Mouse (Mus musculus) heart, embryonic 11.5 days (tissue): ENCODE results near the gene Tead2. TPM values are rescaled to one million over a fixed set of nuclear protein-coding genes. Genes with fewer than 3 reads are reported as not detected.

Source experiments
- ATAC-seq: fragments of 200-750 bp; cut with Nextera tagmentation; replicated peaks from 2 replicates; pipeline ENCODE4 v1.8.0; 2017; ENCODE audit warnings: moderate library complexity; ENCODE audit not compliant: insufficient number of reproducible peaks, low FRiP score, low TSS enrichment
- H3K27ac ChIP-seq: fragments of 300-500 bp; sonication (generic); 2 replicates; pipeline ENCODE4 v1.5.1; 2014; ENCODE audit warnings: mild to moderate bottlenecking, low read depth, low read length
- H3K27me3 ChIP-seq: fragments of 300-500 bp; sonication (generic); 2 replicates; pipeline ENCODE4 v1.6.1; 2014; ENCODE audit warnings: mild to moderate bottlenecking, low read length, mixed read lengths; ENCODE audit not compliant: control insufficient read depth, insufficient read depth
- H3K36me3 ChIP-seq: fragments of 300-500 bp; sonication (generic); 2 replicates; pipeline ENCODE4 v1.6.1; 2014; ENCODE audit warnings: mild to moderate bottlenecking, low read length, moderate library complexity, mixed read lengths; ENCODE audit not compliant: control insufficient read depth, insufficient read depth
- H3K4me1 ChIP-seq: fragments of 300-500 bp; sonication (generic); 2 replicates; pipeline ENCODE4 v1.6.1; 2014; ENCODE audit warnings: low read length; ENCODE audit not compliant: control insufficient read depth, insufficient read depth
- H3K4me2 ChIP-seq: fragments of 300-500 bp; sonication (generic); 2 replicates; pipeline ENCODE4 v1.6.1; 2014; ENCODE audit warnings: mild to moderate bottlenecking, moderate library complexity
- H3K4me3 ChIP-seq: fragments of 300-500 bp; sonication (generic); 2 replicates; pipeline ENCODE4 v1.5.1; 2014; ENCODE audit warnings: low read depth, low read length
- H3K9ac ChIP-seq: fragments of 300-500 bp; sonication (generic); 2 replicates; pipeline ENCODE4 v1.6.1; 2014; ENCODE audit warnings: mild to moderate bottlenecking, low read depth, low read length, moderate library complexity
- H3K9me3 ChIP-seq: fragments of 300-500 bp; sonication (generic); replicated peaks from 2 replicates; pipeline ENCODE4 v1.6.1; 2016; ENCODE audit warnings: low read length; ENCODE audit not compliant: control insufficient read depth
- WGBS: fragments of 180-500 bp; shearing (Covaris S2); extraction: QIAGEN DNeasy Blood & Tissue Kit; methylation state at CpG from one replicate; pipeline ENCODE4 v1.1.7; 2014; ENCODE audit not compliant: insufficient replicate concordance; 5-methylcytosine and 5-hydroxymethylcytosine counted together
- polyA plus RNA-seq: library from polyadenylated mRNA; unstranded; fragments of >200 nt; fragmentation: Nextera tagmentation; extraction: Ambion mirVana; gene quantifications from 2 replicates; pipeline ENCODE4 v1.2.1, GENCODE M21; 2014

Gene Tead2
- polyA plus RNA-seq, 1 experiment from 2014 or later, result 129 TPM

DNA sequence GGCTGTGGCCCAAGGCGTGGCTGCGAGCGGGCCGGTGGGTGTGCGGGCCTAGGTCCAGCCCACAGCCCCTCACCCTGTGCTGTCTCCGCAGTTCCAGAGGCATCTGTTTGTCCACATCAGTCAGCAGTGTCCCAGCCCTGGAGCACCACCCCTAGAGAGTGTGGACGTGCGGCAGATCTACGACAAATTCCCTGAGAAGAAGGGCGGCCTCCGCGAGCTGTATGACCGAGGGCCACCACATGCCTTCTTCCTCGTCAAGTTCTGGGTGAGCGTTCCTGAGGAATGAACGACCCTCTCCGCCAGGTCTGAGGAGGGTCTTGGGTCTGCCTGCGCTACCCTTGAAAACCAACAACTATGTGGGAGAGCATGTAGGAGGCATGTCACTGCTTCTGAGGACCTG is 13.0 kb downstream of the Tead2 start:
- 85% methylated on average over 18 of the region's 18 CpGs for WGBS
- Histone ChIP-seq H3K27ac (no peak overlapping the region), H3K4me1 (peaks cover 13% of the 10 kb centered on the region), H3K4me2 (no peak overlapping the region), H3K4me3 (no peak overlapping the region), H3K36me3 (peaks cover 66% of the 10 kb centered on the region), H3K9ac (no peak overlapping the region), H3K27me3 (no peaks in the 10 kb centered on the region), H3K9me3 (no peaks in the 10 kb centered on the region)
- ATAC-seq, result no peak

DNA sequence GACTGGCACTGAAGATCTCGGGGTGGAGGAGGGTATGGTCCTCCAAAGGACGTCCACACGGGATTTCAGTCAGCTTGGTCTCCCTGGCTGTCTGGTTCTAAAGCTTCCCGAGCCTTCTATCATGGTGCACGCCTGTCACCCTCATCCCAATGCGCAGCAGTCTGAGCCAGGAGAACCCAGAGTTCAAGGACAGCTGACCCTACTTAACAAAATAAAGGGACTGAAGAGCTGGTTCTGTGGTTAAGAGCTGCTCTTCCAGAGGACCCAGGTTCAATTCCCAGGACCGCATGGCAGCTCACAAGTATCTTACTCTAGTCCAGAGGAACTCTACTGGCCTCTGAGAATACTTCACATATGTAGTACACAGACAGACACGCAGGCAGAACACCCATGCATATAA is 13.5 kb downstream of the Tead2 start:
- Histone ChIP-seq H3K27me3 (no peaks in the 10 kb centered on the region), H3K36me3 (peaks cover 63% of the 10 kb centered on the region)
- WGBS, result 88% methylated on average over 8 of the region's 8 CpGs

DNA sequence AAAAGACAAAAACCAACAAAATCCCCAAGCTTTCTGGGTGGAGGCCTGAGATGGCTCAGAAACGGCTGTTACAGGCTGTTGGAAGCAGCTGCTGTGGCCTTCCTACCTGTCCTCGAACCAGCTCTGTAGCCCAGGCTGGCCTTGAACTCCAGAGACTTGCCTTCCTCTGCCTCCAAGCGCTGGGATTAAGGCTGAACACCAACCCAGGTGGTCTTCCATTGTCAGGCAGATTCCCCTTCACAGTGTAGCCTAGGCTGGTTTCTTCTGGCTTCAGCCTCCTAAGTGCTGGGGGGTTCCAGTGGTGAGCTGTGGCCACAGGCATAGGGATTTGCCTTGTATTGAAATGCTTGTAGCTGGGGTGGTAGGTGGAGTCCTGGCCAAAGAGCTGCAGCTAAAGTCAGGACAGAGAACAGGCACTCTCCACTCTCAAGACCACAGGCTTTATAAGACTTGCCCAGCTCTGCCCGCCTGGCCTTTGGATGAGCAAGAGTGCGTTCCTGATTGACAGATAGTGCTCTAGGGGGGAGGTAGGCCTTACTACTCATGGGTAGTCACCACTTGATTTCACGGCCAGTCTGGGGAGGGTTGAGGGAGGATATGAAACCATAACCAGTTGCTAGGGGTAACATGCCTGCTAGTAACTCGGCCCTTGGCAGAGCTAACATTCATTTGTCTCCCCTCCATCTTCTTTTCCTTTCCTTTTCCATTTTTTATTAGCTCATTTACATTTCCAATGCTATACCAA is 14.1 kb downstream of the Tead2 start:
- H3K9me3 ChIP-seq, result no peaks in the 10 kb centered on the region
- 83% methylated on average over 7 of the region's 7 CpGs for WGBS
- H3K4me1 ChIP-seq, result peaks cover 23% of the 10 kb centered on the region
- peaks cover 61% of the 10 kb centered on the region for H3K36me3 ChIP-seq
- H3K9ac ChIP-seq, result no peak overlapping the region
- H3K27ac ChIP-seq, result no peak overlapping the region
- no peaks in the 10 kb centered on the region for H3K27me3 ChIP-seq
- H3K4me3 ChIP-seq, result no peak overlapping the region
- ATAC-seq, result no peak
- H3K4me2 ChIP-seq, result no peak overlapping the region

More for the DNA sequence above, 13.5 kb downstream of the Tead2 start:
- no peak overlapping the region for H3K4me3 ChIP-seq
- H3K9ac ChIP-seq, result no peak overlapping the region
- ATAC-seq, result no peak
- no peak overlapping the region for H3K4me2 ChIP-seq
- H3K27ac ChIP-seq, result no peak overlapping the region
- H3K9me3 ChIP-seq, result no peaks in the 10 kb centered on the region
- H3K4me1 ChIP-seq, result peaks cover 18% of the 10 kb centered on the region

DNA sequence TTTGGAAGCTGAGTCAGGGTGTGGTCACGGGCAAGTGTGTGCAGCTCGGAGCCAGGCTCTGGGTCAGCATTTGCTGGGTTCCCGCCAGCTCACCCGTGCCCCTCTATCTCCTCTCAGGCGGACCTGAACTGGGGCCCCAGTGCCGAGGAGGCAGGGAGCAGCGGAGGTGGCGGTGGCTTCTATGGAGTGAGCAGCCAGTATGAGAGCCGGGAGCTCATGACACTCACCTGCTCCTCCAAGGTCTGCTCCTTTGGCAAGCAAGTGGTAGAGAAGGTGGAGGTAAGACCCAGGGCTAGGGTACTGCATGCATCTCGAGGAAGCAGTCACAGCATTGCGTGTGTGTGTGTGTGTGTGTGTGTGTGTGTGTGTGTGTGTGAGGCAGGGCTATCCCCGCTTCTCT is 15.6 kb downstream of the Tead2 start:
- Histone ChIP-seq H3K27me3 (no peaks in the 10 kb centered on the region), H3K9me3 (no peaks in the 10 kb centered on the region), H3K9ac (no peak overlapping the region), H3K4me2 (no peak overlapping the region), H3K4me3 (no peak overlapping the region), H3K36me3 (peaks cover 49% of the 10 kb centered on the region), H3K27ac (no peak overlapping the region), H3K4me1 (peaks cover 34% of the 10 kb centered on the region)
- ATAC-seq, result no peak
- 86% methylated on average over 12 of the region's 12 CpGs for WGBS

DNA sequence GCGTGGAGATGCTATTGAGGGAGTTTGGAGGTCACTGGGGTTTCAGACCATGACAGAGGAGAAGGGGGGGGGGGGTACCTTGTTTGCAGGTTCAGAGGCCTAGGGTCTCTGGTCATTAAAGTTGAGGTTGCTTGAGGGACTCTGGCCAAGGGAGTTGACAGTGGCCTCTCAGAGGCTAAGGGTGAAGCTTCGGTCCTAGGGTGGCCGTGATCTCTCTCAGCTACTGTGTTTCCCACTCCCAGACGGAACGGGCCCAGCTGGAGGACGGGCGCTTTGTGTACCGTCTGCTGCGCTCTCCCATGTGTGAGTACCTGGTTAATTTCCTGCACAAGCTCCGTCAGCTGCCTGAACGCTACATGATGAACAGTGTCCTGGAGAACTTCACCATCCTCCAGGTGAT is 16.4 kb downstream of the Tead2 start:
- H3K4me1 ChIP-seq, result peaks cover 34% of the 10 kb centered on the region
- no peak overlapping the region for H3K9ac ChIP-seq
- no peak overlapping the region for H3K27ac ChIP-seq
- peaks cover 42% of the 10 kb centered on the region for H3K36me3 ChIP-seq
- no peaks in the 10 kb centered on the region for H3K9me3 ChIP-seq
- H3K4me2 ChIP-seq, result no peak overlapping the region
- WGBS, result 81% methylated on average over 11 of the region's 11 CpGs
- no peak for ATAC-seq
- H3K4me3 ChIP-seq, result no peak overlapping the region
- 0 out of 2 replicates have a peak, but pooled peaks cover 3% of the 10 kb centered on the region for H3K27me3 ChIP-seq

DNA sequence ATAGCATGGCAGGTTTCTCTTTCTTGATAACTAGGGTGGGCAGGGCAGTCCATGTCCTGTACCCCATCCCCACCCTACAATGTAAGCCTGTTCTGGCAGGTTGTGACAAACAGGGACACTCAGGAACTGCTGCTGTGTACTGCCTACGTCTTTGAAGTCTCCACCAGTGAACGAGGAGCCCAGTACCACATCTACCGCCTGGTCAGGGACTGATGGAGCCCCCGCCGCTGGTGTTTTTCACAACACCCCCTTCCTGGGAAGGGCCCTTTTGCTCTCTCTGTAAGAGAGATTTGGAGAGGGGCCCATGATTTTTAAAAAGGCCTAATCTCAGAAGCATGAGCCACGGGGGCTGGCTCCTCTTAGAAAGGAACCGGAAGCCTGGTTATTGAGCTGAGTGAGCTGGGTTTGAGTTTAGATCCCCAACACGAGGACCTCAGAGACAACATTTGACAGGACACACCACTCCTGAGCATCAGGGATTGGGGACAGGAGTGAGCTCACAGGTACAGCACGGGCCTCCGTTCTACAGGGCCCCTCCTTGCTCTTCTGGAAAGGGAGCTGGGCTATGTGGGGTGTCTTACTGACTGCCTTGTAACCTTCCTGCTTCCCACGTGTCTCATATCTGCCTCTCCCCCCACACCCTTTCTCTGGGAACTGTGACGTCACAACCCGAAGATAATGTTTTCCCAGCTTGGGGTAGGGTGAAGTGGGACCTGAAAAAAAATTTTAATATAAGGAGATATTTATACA is 17.3 kb downstream of the Tead2 start:
- H3K4me2 ChIP-seq, result no peak overlapping the region
- no peak overlapping the region for H3K27ac ChIP-seq
- H3K9me3 ChIP-seq, result no peaks in the 10 kb centered on the region
- H3K27me3 ChIP-seq, result peaks cover 7% of the 10 kb centered on the region; the same call in 1 of the 2 replicates
- no peak for ATAC-seq
- peaks cover 39% of the 10 kb centered on the region for H3K36me3 ChIP-seq
- H3K4me3 ChIP-seq, result no peak overlapping the region
- H3K9ac ChIP-seq, result no peak overlapping the region
- H3K4me1 ChIP-seq, result peaks cover 34% of the 10 kb centered on the region
- WGBS, result 46% methylated on average over 13 of the region's 13 CpGs

DNA sequence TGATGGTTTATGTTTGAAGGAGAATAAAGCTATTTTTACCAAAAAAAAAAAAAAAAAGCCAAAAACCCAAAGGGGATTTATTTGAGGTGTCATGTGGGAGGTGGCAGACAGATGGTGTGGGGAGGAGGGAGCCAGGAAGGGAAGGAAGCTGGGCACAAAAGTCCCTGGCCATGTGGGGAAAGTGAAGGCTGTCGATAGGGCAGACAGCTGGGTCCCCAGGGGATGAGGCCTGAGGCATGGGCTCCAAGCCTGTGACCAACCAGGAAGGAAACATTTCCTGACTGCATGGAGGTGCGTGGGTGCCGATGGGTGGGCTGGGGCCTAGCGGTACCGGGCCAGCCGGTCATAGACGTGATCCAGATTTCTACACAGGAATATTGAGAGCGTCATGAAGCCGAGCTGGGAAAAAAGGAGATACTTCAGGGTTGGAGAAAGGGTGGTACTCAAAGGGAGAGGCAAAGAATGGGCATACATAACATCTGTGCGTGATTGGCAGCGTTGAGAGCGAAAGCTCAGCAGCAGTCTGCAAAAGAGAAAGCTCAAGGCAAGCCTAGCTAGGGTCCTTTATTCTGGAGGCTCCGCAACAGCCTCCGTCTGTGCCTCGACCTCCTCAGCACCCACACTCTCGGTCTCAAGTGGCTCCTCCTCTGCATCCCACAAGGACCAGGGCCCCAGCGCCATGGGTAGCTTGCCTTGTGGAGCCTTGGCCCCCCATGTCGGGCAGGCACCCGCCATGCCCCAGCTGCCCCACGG is 18.2 kb downstream of the Tead2 start:
- ATAC-seq, result no peak
- Histone ChIP-seq H3K27ac (peak overlapping the region; percentile 30; the same call in 1 of the 2 replicates), H3K27me3 (peaks cover 12% of the 10 kb centered on the region; the same call in 1 of the 2 replicates), H3K36me3 (peaks cover 30% of the 10 kb centered on the region), H3K9ac (no peak overlapping the region), H3K4me1 (peaks cover 35% of the 10 kb centered on the region), H3K4me2 (peak overlapping the region; percentile 61), H3K9me3 (no peaks in the 10 kb centered on the region), H3K4me3 (no peak overlapping the region; the same call in 1 of the 2 replicates)
- 30% methylated on average over 20 of the region's 20 CpGs for WGBS

DNA sequence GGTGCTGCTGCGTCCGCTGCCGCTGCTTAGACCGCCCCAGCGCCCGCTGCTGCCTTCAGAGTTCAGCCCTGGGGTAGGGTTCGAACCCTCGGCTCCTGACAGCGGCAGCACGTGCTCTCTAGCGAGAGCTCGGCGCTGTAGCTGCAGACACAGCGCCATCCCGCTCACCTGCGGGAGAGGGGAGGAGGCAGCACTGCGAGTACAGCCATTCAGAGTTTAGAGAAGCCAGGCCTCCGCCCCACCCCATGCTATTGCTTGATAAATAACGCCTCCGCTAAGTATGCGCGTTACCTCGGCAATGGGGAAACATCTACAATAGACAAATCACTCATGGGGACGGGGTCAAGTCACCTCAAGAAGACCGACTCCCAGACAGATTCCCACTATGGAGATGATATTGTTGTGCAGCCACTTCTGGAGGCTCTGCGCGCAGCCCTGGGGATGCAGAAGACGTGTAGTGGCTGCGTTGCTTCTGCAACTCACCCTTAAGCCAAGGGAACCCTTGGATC is 18.8 kb downstream of the Tead2 start:
- Histone ChIP-seq H3K27ac (peak overlapping the region; percentile 60), H3K9ac (peak overlapping the region; percentile 36; the same call in 1 of the 2 replicates)

More for the DNA sequence above, 18.8 kb downstream of the Tead2 start:
- Histone ChIP-seq H3K4me3 (peak overlapping the region; percentile 32), H3K4me1 (peaks cover 40% of the 10 kb centered on the region), H3K36me3 (peaks cover 24% of the 10 kb centered on the region), H3K4me2 (peak overlapping the region; percentile 61), H3K9me3 (no peaks in the 10 kb centered on the region), H3K27me3 (peaks cover 18% of the 10 kb centered on the region)
- ATAC-seq, result no peak
- WGBS, result 7% methylated on average over 29 of the region's 29 CpGs
